Mouse (Mus musculus) midbrain, postnatal 0 days (tissue): Measurements from ENCODE around the gene Vwce. TPM values are rescaled to one million over a fixed set of nuclear protein-coding genes. Genes with fewer than 3 reads are reported as not detected.

Experiments
- ATAC-seq: fragments of 200-750 bp; cut with Nextera tagmentation; 2 replicates; pipeline ENCODE4 v1.8.0; 2017; ENCODE audit warnings: moderate number of reproducible peaks, mild to moderate bottlenecking, moderate TSS enrichment, moderate library complexity; ENCODE audit not compliant: low FRiP score
- DNase-seq: peaks from one replicate; pipeline ENCODE4 v3.0.0-alpha.2; 2015; ENCODE audit warnings: low spot score
- H3K27ac ChIP-seq: fragments of 300-500 bp; sonication (generic); 2 replicates; pipeline ENCODE4 v1.5.1; 2014; ENCODE audit warnings: low read depth, mild to moderate bottlenecking, low read length, mixed read lengths
- H3K27me3 ChIP-seq: fragments of 300-500 bp; sonication (generic); 2 replicates; pipeline ENCODE4 v1.6.1; 2014; ENCODE audit warnings: low read length, control low read depth, mixed read lengths; ENCODE audit not compliant: insufficient read depth
- H3K36me3 ChIP-seq: fragments of 300-500 bp; sonication (generic); 2 replicates; pipeline ENCODE4 v1.6.1; 2014; ENCODE audit warnings: low read length, control low read depth, mixed read lengths; ENCODE audit not compliant: insufficient read depth
- H3K4me1 ChIP-seq: fragments of 300-500 bp; sonication (generic); 2 replicates; pipeline ENCODE4 v1.6.1; 2014; ENCODE audit warnings: mild to moderate bottlenecking, control low read depth, antibody characterized with exemption, low read length, mixed read lengths; ENCODE audit not compliant: insufficient read depth
- H3K4me2 ChIP-seq: fragments of 300-500 bp; sonication (generic); 2 replicates; pipeline ENCODE4 v1.6.1; 2014; ENCODE audit warnings: low read depth, mild to moderate bottlenecking, low read length, mixed read lengths; ENCODE audit not compliant: poor library complexity, severe bottlenecking
- H3K4me3 ChIP-seq: fragments of 300-500 bp; sonication (generic); 2 replicates; pipeline ENCODE4 v1.5.1; 2014; ENCODE audit warnings: low read depth, mild to moderate bottlenecking, low read length, moderate library complexity
- H3K9ac ChIP-seq: fragments of 300-500 bp; sonication (generic); replicated peaks from 2 replicates; pipeline ENCODE4 v1.6.1; 2014; ENCODE audit warnings: mild to moderate bottlenecking, low read length, moderate library complexity, mixed read lengths; ENCODE audit not compliant: poor library complexity, severe bottlenecking
- H3K9me3 ChIP-seq: fragments of 300-500 bp; sonication (generic); 2 replicates; pipeline ENCODE4 v1.6.1; 2016; ENCODE audit warnings: low read length, control low read depth
- CTCF ChIP-seq: IDR thresholded peaks from 2 replicates; pipeline ENCODE4 v1.5.1; 2016; ENCODE audit warnings: antibody characterized with exemption, mild to moderate bottlenecking
- WGBS: fragments of 180-500 bp; shearing (Covaris S2); extraction: QIAGEN DNeasy Blood & Tissue Kit; methylation state at CpG from one replicate; pipeline ENCODE4 v1.1.7; 2014; 5-methylcytosine and 5-hydroxymethylcytosine counted together
- polyA plus RNA-seq: library from polyadenylated mRNA; unstranded; fragments of >200 nt; fragmentation: Nextera tagmentation; extraction: Ambion mirVana; gene quantifications from 2 replicates; pipeline ENCODE4 v1.2.1, GENCODE M21; 2015
- total RNA-seq: library from RNA; depleted of rRNA; stranded (reverse); fragments of >200 nt; gene quantifications from 2 replicates; pipeline ENCODE4 v1.2.3, GENCODE M21; 2014

The Vwce gene
- total and polyA plus RNA-seq, 2 experiments from 2014 or later: 2.2 to 2.6 TPM

- no peak for DNase-seq
Observed at GRCm38 (mm10) chr19:10603660-10604523, 30.1 kb upstream of the Vwce start.

GRCm38 (mm10) chr19:10604534-10604933 is 29.5 kb upstream of the Vwce start:
- Histone ChIP-seq H3K9ac (peak overlapping the region; percentile 81), H3K9me3 (no peaks in the 10 kb centered on the region), H3K4me1 (peaks cover 14% of the 10 kb centered on the region), H3K4me3 (peak overlapping the region; percentile 80), H3K27me3 (no peaks in the 10 kb centered on the region), H3K27ac (peak overlapping the region; percentile 94), H3K36me3 (peaks cover 23% of the 10 kb centered on the region), H3K4me2 (peak overlapping the region; percentile 86)
- no peak for TF ChIP-seq CTCF
- ATAC-seq: no peak
- 55% methylated on average over 3 of the region's 3 CpGs for WGBS
- no peak for DNase-seq

More at GRCm38 (mm10) chr19:10603660-10604523, 30.1 kb upstream of the Vwce start:
- ATAC-seq: no peak
- H3K4me3 ChIP-seq: no peak overlapping the region
- TF ChIP-seq CTCF: no peak
- whole genome bisulfite sequencing: 86% methylated on average over 18 of the region's 18 CpGs
- H3K36me3 ChIP-seq: peaks cover 21% of the 10 kb centered on the region
- H3K27ac ChIP-seq: peak overlapping the region; percentile 94; the same call in 1 of the 2 replicates
- H3K9ac ChIP-seq: 0 out of 2 replicates have a peak overlapping the region, but pooled peaks have one; percentile 13
- H3K4me1 ChIP-seq: peaks cover 14% of the 10 kb centered on the region
- no peaks in the 10 kb centered on the region for H3K9me3 ChIP-seq
- H3K27me3 ChIP-seq: no peaks in the 10 kb centered on the region
- no peak overlapping the region for H3K4me2 ChIP-seq

GRCm38 (mm10) chr19:10605293-10605900 is 28.6 kb upstream of the Vwce start, which contains the start of the genes Ddb1 and Tkfc:
Ddb1 (plus strand) TSS chr19:10605327.
Tkfc (minus strand) TSS chr19:10605654.
- DNase-seq: peak; percentile 99
- peaks cover 32% of the 10 kb centered on the region for H3K36me3 ChIP-seq
- H3K4me2 ChIP-seq: peak within 1 kb of the TSS; percentile 86
- H3K4me3 ChIP-seq: peak within 1 kb of the TSS; percentile 80
- TF ChIP-seq CTCF: peak; percentile 81
- peaks cover 14% of the 10 kb centered on the region for H3K4me1 ChIP-seq
- H3K27ac ChIP-seq: peak within 1 kb of the TSS; percentile 94
- 0% methylated on average over 44 of the region's 49 CpGs for WGBS
- ATAC-seq: peak; percentile 97
- peak within 1 kb of the TSS; percentile 81 for H3K9ac ChIP-seq
- H3K9me3 ChIP-seq: no peaks in the 10 kb centered on the region
- H3K27me3 ChIP-seq: no peaks in the 10 kb centered on the region

- peak overlapping the region; percentile 80 for H3K4me3 ChIP-seq
- H3K4me2 ChIP-seq: peak overlapping the region; percentile 86
- no peaks in the 10 kb centered on the region for H3K9me3 ChIP-seq
- WGBS: 7% methylated on average over 20 of the region's 20 CpGs
- TF ChIP-seq CTCF: no peak
- DNase-seq (no peak), ATAC-seq (peak; percentile 4; the same call in 1 of the 2 replicates)
- H3K27me3 ChIP-seq: no peaks in the 10 kb centered on the region
- peak overlapping the region; percentile 94 for H3K27ac ChIP-seq
- peak overlapping the region; percentile 81 for H3K9ac ChIP-seq
- H3K4me1 ChIP-seq: peaks cover 14% of the 10 kb centered on the region
- H3K36me3 ChIP-seq: peaks cover 36% of the 10 kb centered on the region
Observed at GRCm38 (mm10) chr19:10605901-10606622, 28.0 kb upstream of the Vwce start.

GRCm38 (mm10) chr19:10608573-10609240 is 25.3 kb upstream of the Vwce start:
- H3K4me1 ChIP-seq: peaks cover 14% of the 10 kb centered on the region
- no peaks in the 10 kb centered on the region for H3K9me3 ChIP-seq
- DNase-seq (no peak), ATAC-seq (no peak)
- no peak overlapping the region for H3K27ac ChIP-seq
- no peak overlapping the region for H3K9ac ChIP-seq
- H3K4me3 ChIP-seq: no peak overlapping the region
- peaks cover 62% of the 10 kb centered on the region for H3K36me3 ChIP-seq
- TF ChIP-seq CTCF: no peak
- WGBS: 83% methylated on average over 5 of the region's 5 CpGs
- H3K27me3 ChIP-seq: no peaks in the 10 kb centered on the region
- H3K4me2 ChIP-seq: no peak overlapping the region
